Mouse (Mus musculus) CH12.LX (cell line): ENCODE data around the gene D630003M21Rik. TPM values are rescaled to one million over a fixed set of nuclear protein-coding genes. Genes with fewer than 3 reads are reported as not detected.

ENCODE experiments used
- DNase-seq: peaks from one replicate; pipeline ENCODE4 v3.0.0-alpha.2; 2013; ENCODE audit errors: extremely low read depth
- H3K27ac ChIP-seq: 2 replicates; pipeline ENCODE4 v1.5.1; 2012; ENCODE audit warnings: low read depth, mild to moderate bottlenecking, control low read depth, moderate library complexity; ENCODE audit not compliant: insufficient read depth
- H3K27me3 ChIP-seq: replicated peaks from 2 replicates; pipeline ENCODE3; 2012; ENCODE audit warnings: inconsistent platforms
- H3K36me3 ChIP-seq, 2 experiments: replicated peaks in 1 of 2; 2 replicates each; pipeline versions ENCODE3 to v1.6.1; 2012; ENCODE audit warnings: inconsistent platforms in 1 of 2, low read length in 1 of 2, mild to moderate bottlenecking in 1 of 2, mixed read lengths in 1 of 2, moderate library complexity in 1 of 2; ENCODE audit not compliant: control insufficient read depth in 1 of 2, insufficient read depth in 1 of 2
- H3K4me1 ChIP-seq, 2 experiments: 2 replicates each; pipeline ENCODE4 v1.6.1; 2012; ENCODE audit warnings: inconsistent platforms in 1 of 2, moderate library complexity in 1 of 2; ENCODE audit not compliant: insufficient read depth in 2 of 2, control insufficient read depth in 1 of 2
- H3K4me2 ChIP-seq: 2 replicates; pipeline ENCODE4 v1.6.1; 2012; ENCODE audit warnings: low read depth, mild to moderate bottlenecking, control low read depth; ENCODE audit not compliant: poor library complexity, insufficient read depth, severe bottlenecking
- H3K4me3 ChIP-seq, 3 experiments: fragments of 150-350 bp in 1 of 3; sonication (generic) in 1 of 3; replicated peaks in 1 of 3; 2 replicates each; pipeline versions ENCODE3 to v1.5.1; 2011 to 2012; ENCODE audit warnings: low read depth in 2 of 3, low read length in 2 of 3, mild to moderate bottlenecking in 2 of 3, moderate library complexity in 2 of 3, control low read depth in 1 of 3, improper control_type of control experiment in 1 of 3, inconsistent platforms in 1 of 3, mixed read lengths in 1 of 3; ENCODE audit not compliant: poor library complexity in 1 of 3
- H3K79me2 ChIP-seq: replicated peaks from 2 replicates; pipeline ENCODE4 v1.6.1; 2012; ENCODE audit warnings: mild to moderate bottlenecking, moderate library complexity; ENCODE audit not compliant: control insufficient read depth, poor library complexity, insufficient read depth, severe bottlenecking; ENCODE audit errors: extremely low read depth
- H3K9ac ChIP-seq: 2 replicates; pipeline ENCODE4 v1.6.1; 2012; ENCODE audit warnings: low read depth, mild to moderate bottlenecking, control low read depth, moderate library complexity; ENCODE audit not compliant: insufficient read depth
- H3K9me3 ChIP-seq: replicated peaks from 2 replicates; pipeline ENCODE3; 2012; ENCODE audit warnings: low read length, inconsistent platforms, mixed read lengths
- BHLHE40 ChIP-seq: IDR thresholded peaks from 2 replicates; pipeline ENCODE4 v1.6.1; 2011; ENCODE audit warnings: mild to moderate bottlenecking, low read depth, low read length, improper control_type of control experiment
- CTCF ChIP-seq, 2 experiments: IDR thresholded peaks in 1 of 2; conservative IDR thresholded peaks in 1 of 2; 2 replicates each; pipeline ENCODE4 v1.5.1; 2011 to 2012; ENCODE audit warnings: low read depth in 2 of 2, low read length in 2 of 2, improper control_type of control experiment in 1 of 2, inconsistent platforms in 1 of 2, mild to moderate bottlenecking in 1 of 2, moderate library complexity in 1 of 2
- ELF1 ChIP-seq: IDR thresholded peaks from 2 replicates; pipeline ENCODE4 v1.6.1; 2014; ENCODE audit warnings: low read depth, mild to moderate bottlenecking, inconsistent platforms, low read length, improper control_type of control experiment
- EP300 ChIP-seq: IDR thresholded peaks from 2 replicates; pipeline ENCODE4 v1.6.1; 2011; ENCODE audit warnings: low read length, improper control_type of control experiment
- GABPA ChIP-seq: IDR thresholded peaks from 2 replicates; pipeline ENCODE4 v1.6.1; 2012; ENCODE audit warnings: low read depth, low read length, improper control_type of control experiment, inconsistent platforms; ENCODE audit not compliant: insufficient replicate concordance
- JUN ChIP-seq: IDR thresholded peaks from 2 replicates; pipeline ENCODE4 v1.6.1; 2011; ENCODE audit warnings: low read depth, mild to moderate bottlenecking, low read length, improper control_type of control experiment, moderate library complexity; ENCODE audit not compliant: insufficient read depth
- MAFK ChIP-seq: IDR thresholded peaks from 2 replicates; pipeline ENCODE4 v1.6.1; 2011; ENCODE audit warnings: low read length, improper control_type of control experiment; ENCODE audit not compliant: insufficient replicate concordance
- MAZ ChIP-seq: IDR thresholded peaks from 2 replicates; pipeline ENCODE4 v1.6.1; 2012; ENCODE audit warnings: low read depth, mild to moderate bottlenecking, inconsistent platforms, low read length, improper control_type of control experiment, moderate library complexity
- MEF2A ChIP-seq: IDR thresholded peaks from 2 replicates; pipeline ENCODE4 v1.6.1; 2014; ENCODE audit warnings: low read depth, mild to moderate bottlenecking, inconsistent platforms, low read length, improper control_type of control experiment, borderline replicate concordance
- NELFE ChIP-seq: IDR thresholded peaks from 2 replicates; pipeline ENCODE4 v1.6.1; 2011; ENCODE audit warnings: low read depth, low read length, improper control_type of control experiment
- NRF1 ChIP-seq: IDR thresholded peaks from 2 replicates; pipeline ENCODE4 v1.6.1; 2014; ENCODE audit warnings: low read depth, mild to moderate bottlenecking, inconsistent platforms, low read length, improper control_type of control experiment, moderate library complexity
- PAX5 ChIP-seq: IDR thresholded peaks from 2 replicates; pipeline ENCODE4 v1.6.1; 2012; ENCODE audit warnings: low read length, inconsistent platforms, mixed read lengths
- POLR2AphosphoS2 ChIP-seq: IDR thresholded peaks from 2 replicates; pipeline ENCODE4 v1.6.1; 2011; ENCODE audit warnings: low read depth, low read length, improper control_type of control experiment
- SIN3A ChIP-seq: IDR thresholded peaks from 2 replicates; pipeline ENCODE4 v1.6.1; 2012; ENCODE audit warnings: low read length, improper control_type of control experiment, inconsistent platforms
- UBTF ChIP-seq: IDR thresholded peaks from 2 replicates; pipeline ENCODE4 v1.6.1; 2012; ENCODE audit warnings: low read depth, mild to moderate bottlenecking, inconsistent platforms, low read length, improper control_type of control experiment, moderate library complexity
- USF1 ChIP-seq: IDR thresholded peaks from 2 replicates; pipeline ENCODE4 v1.6.1; 2014; ENCODE audit warnings: low read depth, mild to moderate bottlenecking, inconsistent platforms, low read length, improper control_type of control experiment
- USF2 ChIP-seq: conservative IDR thresholded peaks from 2 replicates; pipeline ENCODE4 v1.6.1; 2011; ENCODE audit warnings: low read depth, low read length, improper control_type of control experiment
- ZC3H11A ChIP-seq: IDR thresholded peaks from 2 replicates; pipeline ENCODE4 v1.6.1; 2012; ENCODE audit warnings: low read depth, mild to moderate bottlenecking, inconsistent platforms, low read length, improper control_type of control experiment
- ZMIZ1 ChIP-seq: IDR thresholded peaks from 2 replicates; pipeline ENCODE4 v1.6.1; 2012; ENCODE audit warnings: low read depth, mild to moderate bottlenecking, inconsistent platforms, low read length, improper control_type of control experiment
- ZNF384 ChIP-seq: IDR thresholded peaks from 2 replicates; pipeline ENCODE4 v1.6.1; 2012; ENCODE audit warnings: low read depth, low read length, improper control_type of control experiment, inconsistent platforms
- dilution Hi-C: fragments of 300-500 bp; cut with MboI; formaldehyde crosslinking; loops from 2 replicates; pipeline ENCODE4 v1.14.3; 2020; ENCODE audit warnings: low sequenced_read_pairs; ENCODE audit not compliant: extremely low pct_unique_long_range_greater_than_20kb, extremely low pct_ligation_motif_present
- in situ Hi-C: fragments of 300-500 bp; cut with MboI; formaldehyde crosslinking; loops from 3 replicates; pipeline ENCODE4 v1.14.3; 2019; ENCODE audit warnings: low sequenced_read_pairs, low pct_ligation_motif_present, low pct_unique_long_range_greater_than_20kb, mixed read lengths
- polyA plus RNA-seq: library from polyadenylated mRNA; unstranded; fragments of >175 nt; gene quantifications from 2 replicates; pipeline ENCODE4 v1.2.1, GENCODE M21; 2012; ENCODE audit warnings: low read depth; ENCODE audit not compliant: insufficient read length
- total RNA-seq, 2 experiments: library from RNA; depleted of rRNA; stranded (reverse); fragments of 300-350 nt in 1 of 2; fragments of >200 nt in 1 of 2; gene quantifications; 2 replicates each; pipeline ENCODE4 v1.2.3; 2012 to 2014

Gene D630003M21Rik
- total and polyA plus RNA-seq, 3 experiments = 0.23 to 1.4 (median 0.93) TPM

- in situ Hi-C loops = no loop called here
- H3K4me1 ChIP-seq = peaks cover 3 to 21% of the 10 kb centered on the region in 2 experiments; a peak in 2 of 4 replicates
- H3K27ac ChIP-seq = no peak overlapping the region
- DNase-seq = no peak
- TF ChIP-seq USF1 (no peak), PAX5 (no peak), UBTF (no peak), GABPA (no peak), NELFE (no peak), NRF1 (no peak), EP300 (no peak), MEF2A (no peak), POLR2AphosphoS2 (no peak), ZC3H11A (no peak), SIN3A (no peak), BHLHE40 (no peak), CTCF (conservative IDR thresholded peaks at IDR 0.05 in 1 of 2, IDR thresholded peaks at IDR 0.05 in 1 of 2; ENCODE audit: low read depth in 2 of 2, low read length in 2 of 2) (no peak), ZMIZ1 (no peak)
- no peak overlapping the region for H3K4me3 ChIP-seq
- no peaks in the 10 kb centered on the region for H3K79me2 ChIP-seq
- no peak overlapping the region for H3K4me2 ChIP-seq
- H3K9me3 ChIP-seq = no peaks in the 10 kb centered on the region
- dilution Hi-C loops = no loop called here
- no peak overlapping the region for H3K9ac ChIP-seq
- peaks cover 75% of the 10 kb centered on the region for H3K27me3 ChIP-seq
- no peaks in the 10 kb centered on the region for H3K36me3 ChIP-seq
These were observed 87.8 kb downstream of the D630003M21Rik start for GRCm38 (mm10) chr2:158141271-158141670.

GRCm38 (mm10) chr2:158140664-158141063, 88.4 kb downstream of the D630003M21Rik start:
- Histone ChIP-seq H3K79me2 (no peaks in the 10 kb centered on the region), H3K4me2 (no peak overlapping the region), H3K27ac (no peak overlapping the region), H3K9me3 (no peaks in the 10 kb centered on the region), H3K4me1 (peaks cover 3 to 21% of the 10 kb centered on the region in 2 experiments; a peak in 2 of 4 replicates), H3K36me3 (no peaks in the 10 kb centered on the region), H3K27me3 (peaks cover 73% of the 10 kb centered on the region), H3K9ac (no peak overlapping the region), H3K4me3 (no peak overlapping the region)
- DNase-seq = no peak
- in situ Hi-C loops = no loop called here
- dilution Hi-C loops = no loop called here
- TF ChIP-seq NELFE = no peak
- TF ChIP-seq CTCF (conservative IDR thresholded peaks at IDR 0.05 in 1 of 2, IDR thresholded peaks at IDR 0.05 in 1 of 2; ENCODE audit: low read depth in 2 of 2, low read length in 2 of 2) = no peak
- no peak for TF ChIP-seq ZNF384
- TF ChIP-seq JUN = no peak
- TF ChIP-seq MEF2A = no peak
- no peak for TF ChIP-seq GABPA
- no peak for TF ChIP-seq ZMIZ1
- TF ChIP-seq ELF1 = no peak
- TF ChIP-seq MAZ = no peak
- TF ChIP-seq USF2 = no peak
- TF ChIP-seq MAFK = no peak
